Mouse (Mus musculus) forebrain, embryonic 15.5 days (tissue): ENCODE measurements around the gene Arhgap32. TPM values are rescaled to one million over a fixed set of nuclear protein-coding genes. Genes with fewer than 3 reads are reported as not detected.
A peak's percentile ranks its signal among the peaks of the same experiment; 100 is the strongest.

Source experiments
- ATAC-seq: fragments of 200-750 bp; cut with Nextera tagmentation; replicated peaks from 2 replicates; pipeline ENCODE4 v1.8.0; 2017; ENCODE audit warnings: mild to moderate bottlenecking, moderate TSS enrichment, moderate library complexity
- H3K27ac ChIP-seq: fragments of 300-500 bp; sonication (generic); replicated peaks from 2 replicates; pipeline ENCODE4 v1.5.1; 2015; ENCODE audit warnings: mild to moderate bottlenecking, inconsistent platforms
- H3K27me3 ChIP-seq: fragments of 300-500 bp; sonication (generic); 2 replicates; pipeline ENCODE4 v1.6.1; 2015; ENCODE audit warnings: inconsistent platforms
- H3K36me3 ChIP-seq: fragments of 300-500 bp; sonication (generic); 2 replicates; pipeline ENCODE4 v1.6.1; 2015; ENCODE audit warnings: mild to moderate bottlenecking, inconsistent platforms
- H3K4me1 ChIP-seq: fragments of 300-500 bp; sonication (generic); 2 replicates; pipeline ENCODE4 v1.6.1; 2015; ENCODE audit warnings: inconsistent platforms
- H3K4me2 ChIP-seq: fragments of 300-500 bp; sonication (generic); replicated peaks from 2 replicates; pipeline ENCODE4 v1.6.1; 2015; ENCODE audit warnings: mild to moderate bottlenecking, inconsistent platforms
- H3K4me3 ChIP-seq: fragments of 300-500 bp; sonication (generic); 2 replicates; pipeline ENCODE4 v1.5.1; 2015; ENCODE audit warnings: mild to moderate bottlenecking, inconsistent platforms
- H3K9ac ChIP-seq: fragments of 300-500 bp; sonication (generic); replicated peaks from 2 replicates; pipeline ENCODE4 v1.6.1; 2015; ENCODE audit warnings: mild to moderate bottlenecking, inconsistent platforms
- H3K9me3 ChIP-seq: fragments of 300-500 bp; sonication (generic); 2 replicates; pipeline ENCODE4 v1.6.1; 2016; ENCODE audit warnings: inconsistent platforms
- WGBS: fragments of 180-500 bp; shearing (Covaris S2); methylation state at CpG from one replicate; pipeline ENCODE4 v1.1.7; 2015; ENCODE audit warnings: mixed read lengths; 5-methylcytosine and 5-hydroxymethylcytosine counted together
- polyA plus RNA-seq: library from polyadenylated mRNA; unstranded; fragments of >200 nt; fragmentation: Nextera tagmentation; extraction: Ambion mirVana; gene quantifications from 2 replicates; pipeline ENCODE4 v1.2.1, GENCODE M21; 2015

Arhgap32 gene
- polyA plus RNA-seq: 12.1 and 12.3 TPM in 2 replicates

GRCm38 (mm10) chr9:32115786-32116185, at the start of gene Arhgap32:
TSS of gene Arhgap32 (plus strand) at chr9:32116136.
- Histone ChIP-seq H3K9ac (no peak within 1 kb of the TSS), H3K27me3 (no peaks in the 10 kb centered on the region), H3K4me2 (no peak within 1 kb of the TSS), H3K9me3 (no peaks in the 10 kb centered on the region), H3K36me3 (no peaks in the 10 kb centered on the region), H3K27ac (no peak within 1 kb of the TSS), H3K4me3 (no peak within 1 kb of the TSS), H3K4me1 (0 out of 2 replicates have a peak, but pooled peaks cover 4% of the 10 kb centered on the region)
- no peak for ATAC-seq
- 94% methylated on average over 1 of the region's 1 CpGs for WGBS

- no peak overlapping the region for H3K4me3 ChIP-seq
- no peak for ATAC-seq
- H3K9ac ChIP-seq: no peak overlapping the region
- WGBS: 94% methylated on average over 6 of the region's 6 CpGs
- H3K4me1 ChIP-seq: no peaks in the 10 kb centered on the region
- H3K27me3 ChIP-seq: no peaks in the 10 kb centered on the region
- H3K27ac ChIP-seq: no peak overlapping the region
- H3K4me2 ChIP-seq: no peak overlapping the region
- H3K36me3 ChIP-seq: no peaks in the 10 kb centered on the region
- no peaks in the 10 kb centered on the region for H3K9me3 ChIP-seq
Observed at GRCm38 (mm10) chr9:32072778-32073177, 43.2 kb upstream of the Arhgap32 start.

- Histone ChIP-seq H3K9me3 (no peaks in the 10 kb centered on the region), H3K4me3 (no peak overlapping the region), H3K27me3 (no peaks in the 10 kb centered on the region), H3K9ac (no peak overlapping the region), H3K27ac (0 out of 2 replicates have a peak overlapping the region, but pooled peaks have one; percentile 25), H3K36me3 (no peaks in the 10 kb centered on the region), H3K4me1 (peaks cover 6% of the 10 kb centered on the region; the same call in 1 of the 2 replicates), H3K4me2 (no peak overlapping the region)
- ATAC-seq: no peak
- 72% methylated on average over 4 of the region's 4 CpGs for WGBS
Observed at GRCm38 (mm10) chr9:32088106-32088776, 27.7 kb upstream of the Arhgap32 start.

GRCm38 (mm10) chr9:32088882-32089281, 27.1 kb upstream of the Arhgap32 start:
- H3K4me2 ChIP-seq: no peak overlapping the region
- H3K27me3 ChIP-seq: no peaks in the 10 kb centered on the region
- WGBS: 70% methylated on average over 3 of the region's 3 CpGs
- H3K9me3 ChIP-seq: no peaks in the 10 kb centered on the region
- peaks cover 9% of the 10 kb centered on the region; the same call in 1 of the 2 replicates for H3K4me1 ChIP-seq
- no peak overlapping the region for H3K9ac ChIP-seq
- H3K36me3 ChIP-seq: no peaks in the 10 kb centered on the region
- H3K4me3 ChIP-seq: no peak overlapping the region
- no peak for ATAC-seq
- no peak overlapping the region for H3K27ac ChIP-seq

- no peak for ATAC-seq
- Histone ChIP-seq H3K27ac (no peak overlapping the region), H3K9ac (no peak overlapping the region), H3K36me3 (no peaks in the 10 kb centered on the region), H3K4me1 (0 out of 2 replicates have a peak, but pooled peaks cover 6% of the 10 kb centered on the region), H3K27me3 (no peaks in the 10 kb centered on the region), H3K4me2 (no peak overlapping the region), H3K9me3 (no peaks in the 10 kb centered on the region), H3K4me3 (no peak overlapping the region)
- WGBS: 57% methylated on average over 2 of the region's 2 CpGs
Observed at GRCm38 (mm10) chr9:32093456-32093855, 22.5 kb upstream of the Arhgap32 start.

- ATAC-seq: no peak
Observed at GRCm38 (mm10) chr9:32094351-32095120, 21.4 kb upstream of the Arhgap32 start.

GRCm38 (mm10) chr9:32095511-32095910, 20.4 kb upstream of the Arhgap32 start:
- no peak overlapping the region for H3K9ac ChIP-seq
- no peak overlapping the region for H3K4me2 ChIP-seq
- H3K9me3 ChIP-seq: no peaks in the 10 kb centered on the region
- no peak for ATAC-seq
- H3K27ac ChIP-seq: no peak overlapping the region
- H3K4me1 ChIP-seq: 0 out of 2 replicates have a peak, but pooled peaks cover 6% of the 10 kb centered on the region
- no peaks in the 10 kb centered on the region for H3K36me3 ChIP-seq
- no peak overlapping the region for H3K4me3 ChIP-seq
- no peaks in the 10 kb centered on the region for H3K27me3 ChIP-seq
- WGBS: 94% methylated on average over 4 of the region's 4 CpGs

More at GRCm38 (mm10) chr9:32094351-32095120, 21.4 kb upstream of the Arhgap32 start:
- WGBS: 65% methylated on average over 13 of the region's 13 CpGs
- Histone ChIP-seq H3K9ac (no peak overlapping the region), H3K27me3 (no peaks in the 10 kb centered on the region), H3K27ac (no peak overlapping the region), H3K9me3 (no peaks in the 10 kb centered on the region), H3K4me2 (no peak overlapping the region), H3K4me3 (no peak overlapping the region), H3K4me1 (0 out of 2 replicates have a peak, but pooled peaks cover 6% of the 10 kb centered on the region), H3K36me3 (no peaks in the 10 kb centered on the region)

- 0 out of 2 replicates have a peak, but pooled peaks cover 6% of the 10 kb centered on the region for H3K4me1 ChIP-seq
- no peaks in the 10 kb centered on the region for H3K27me3 ChIP-seq
- H3K4me2 ChIP-seq: no peak overlapping the region
- no peak for ATAC-seq
- no peak overlapping the region for H3K4me3 ChIP-seq
- no peaks in the 10 kb centered on the region for H3K36me3 ChIP-seq
- no peaks in the 10 kb centered on the region for H3K9me3 ChIP-seq
- 81% methylated on average over 7 of the region's 7 CpGs for WGBS
- H3K27ac ChIP-seq: no peak overlapping the region
- no peak overlapping the region for H3K9ac ChIP-seq
Observed at GRCm38 (mm10) chr9:32096541-32096940, 19.4 kb upstream of the Arhgap32 start.

GRCm38 (mm10) chr9:32097123-32097522, 18.8 kb upstream of the Arhgap32 start:
- no peak overlapping the region for H3K9ac ChIP-seq

GRCm38 (mm10) chr9:32098425-32099155, 17.3 kb upstream of the Arhgap32 start:
- 95% methylated on average over 9 of the region's 9 CpGs for WGBS

More at GRCm38 (mm10) chr9:32097123-32097522, 18.8 kb upstream of the Arhgap32 start:
- 0 out of 2 replicates have a peak, but pooled peaks cover 6% of the 10 kb centered on the region for H3K4me1 ChIP-seq
- no peaks in the 10 kb centered on the region for H3K9me3 ChIP-seq
- H3K4me2 ChIP-seq: no peak overlapping the region
- WGBS: 70% methylated on average over 4 of the region's 4 CpGs
- no peaks in the 10 kb centered on the region for H3K36me3 ChIP-seq
- H3K4me3 ChIP-seq: no peak overlapping the region
- no peaks in the 10 kb centered on the region for H3K27me3 ChIP-seq
- H3K27ac ChIP-seq: no peak overlapping the region
- no peak for ATAC-seq

GRCm38 (mm10) chr9:32100561-32100960, 15.4 kb upstream of the Arhgap32 start:
- no peaks in the 10 kb centered on the region for H3K27me3 ChIP-seq
- H3K36me3 ChIP-seq: no peaks in the 10 kb centered on the region
- no peak overlapping the region for H3K4me2 ChIP-seq
- H3K4me3 ChIP-seq: no peak overlapping the region
- 0 out of 2 replicates have a peak, but pooled peaks cover 2% of the 10 kb centered on the region for H3K4me1 ChIP-seq
- 86% methylated on average over 8 of the region's 8 CpGs for WGBS
- no peak overlapping the region for H3K9ac ChIP-seq
- no peaks in the 10 kb centered on the region for H3K9me3 ChIP-seq
- no peak for ATAC-seq
- H3K27ac ChIP-seq: no peak overlapping the region

More at GRCm38 (mm10) chr9:32098425-32099155, 17.3 kb upstream of the Arhgap32 start:
- Histone ChIP-seq H3K9ac (no peak overlapping the region), H3K9me3 (no peaks in the 10 kb centered on the region), H3K4me2 (no peak overlapping the region), H3K27me3 (no peaks in the 10 kb centered on the region), H3K36me3 (no peaks in the 10 kb centered on the region), H3K27ac (no peak overlapping the region), H3K4me3 (no peak overlapping the region), H3K4me1 (0 out of 2 replicates have a peak, but pooled peaks cover 2% of the 10 kb centered on the region)
- ATAC-seq: no peak
